Mouse (Mus musculus) megakaryocyte progenitor cell, adult 5-6 weeks (primary cell): ENCODE measurements around the gene Kctd13. TPM values are rescaled to one million over a fixed set of nuclear protein-coding genes. Genes with fewer than 3 reads are reported as not detected.
"Not testable (repeated sequence)": the region's sequence is repeated elsewhere in the genome, so short reads cannot be mapped to it uniquely, and the experiment has no call there.

ENCODE experiments used
- ATAC-seq: replicated peaks from 2 replicates; pipeline ENCODE4 v1.8.0; 2016; ENCODE audit warnings: mild to moderate bottlenecking, moderate TSS enrichment, inconsistent platforms; ENCODE audit not compliant: poor library complexity
- total RNA-seq, 2 experiments: library from RNA; stranded (forward) in 1 of 2; stranded (reverse) in 1 of 2; fragments of 157-497, 149-512 nt in 1 of 2; fragments of 200-1000 nt in 1 of 2; gene quantifications; 2 replicates each; pipeline versions ENCODE4 v1.2.3 to v1.2.4; 2015 to 2017

The Kctd13 gene
- 6.6 and 11.5 TPM in 2 replicates for total RNA-seq (2015)
- 8.9 and 13.2 TPM in 2 replicates for total RNA-seq (2017)

DNA sequence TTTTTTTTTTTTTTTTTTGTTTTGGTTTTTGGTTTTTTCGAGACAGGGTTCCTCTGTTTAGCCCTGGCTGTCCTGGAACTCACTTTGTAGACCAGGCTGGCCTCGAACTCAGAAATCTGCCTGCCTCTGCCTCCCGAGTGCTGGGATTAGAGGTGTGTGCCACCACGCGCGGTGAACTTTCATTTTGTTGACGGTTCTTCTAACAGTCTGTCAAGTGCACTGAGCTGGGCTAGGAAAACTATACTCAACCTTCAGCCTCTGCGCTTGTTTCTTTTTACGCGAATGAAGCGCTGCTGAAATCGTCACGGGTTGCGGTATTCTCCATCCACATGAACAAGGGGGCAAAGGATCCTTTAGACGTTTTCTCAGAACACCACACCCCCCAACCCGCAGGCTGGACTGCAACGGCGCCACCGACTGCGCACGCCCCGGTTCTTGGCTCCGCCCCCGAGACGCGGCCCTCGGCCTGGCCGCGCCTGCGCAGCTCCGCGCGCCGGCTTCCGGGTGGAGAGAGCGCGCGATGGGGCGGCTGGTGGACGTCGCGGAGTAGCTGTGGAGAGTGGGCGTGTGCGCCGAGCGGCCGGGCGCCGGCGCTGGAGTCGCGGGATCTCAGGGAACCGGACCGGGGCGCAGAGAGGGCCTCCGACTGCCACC, at the start of gene Kctd13:
Gene Kctd13, plus strand, starts transcription at position 496 of the 654 bp plus-strand sequence.
- peak; percentile 79 for ATAC-seq

DNA sequence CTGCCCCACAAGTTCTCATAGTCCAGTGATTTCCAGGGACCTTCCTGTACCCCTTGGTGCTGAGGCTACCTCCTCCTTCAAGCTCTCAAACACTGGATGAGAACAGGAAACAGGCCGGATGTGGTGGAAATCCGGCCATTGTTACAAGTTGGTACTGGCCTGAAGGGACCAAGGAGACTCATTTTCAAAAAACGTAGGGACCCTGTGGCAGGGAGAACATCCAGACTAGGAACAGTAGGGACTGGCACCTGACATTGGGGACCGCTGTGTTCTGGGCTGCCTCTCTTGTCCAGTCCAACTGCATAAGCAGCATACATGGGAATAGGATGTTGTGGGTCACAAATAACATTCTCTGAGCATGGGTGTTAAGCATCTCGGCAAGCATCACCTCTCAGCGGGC, 47.6 kb upstream of the Kctd13 start:
- no peak for ATAC-seq

DNA sequence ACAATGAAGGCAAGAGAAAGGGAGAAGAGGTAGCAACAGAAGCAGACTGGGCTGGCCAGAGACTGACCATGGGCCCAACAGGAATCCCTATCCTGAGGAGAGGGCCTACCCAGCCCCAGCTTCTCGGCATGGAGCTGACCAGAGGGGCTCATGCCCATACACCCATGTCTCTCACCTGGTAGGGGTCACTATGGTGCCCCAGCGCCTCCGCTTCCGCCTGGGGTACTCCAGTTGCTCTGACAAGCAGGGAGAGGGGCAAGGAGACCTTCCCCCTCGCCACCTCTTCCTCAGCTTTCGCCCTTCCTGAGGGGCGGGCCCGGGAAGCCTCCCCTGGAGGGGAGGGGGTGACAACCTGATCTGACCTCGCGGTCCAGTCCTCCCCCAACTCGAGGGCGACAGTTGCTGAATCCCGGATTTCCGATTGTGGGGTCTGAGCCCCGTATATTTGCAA, 44.9 kb upstream of the Kctd13 start:
- ATAC-seq: no peak

DNA sequence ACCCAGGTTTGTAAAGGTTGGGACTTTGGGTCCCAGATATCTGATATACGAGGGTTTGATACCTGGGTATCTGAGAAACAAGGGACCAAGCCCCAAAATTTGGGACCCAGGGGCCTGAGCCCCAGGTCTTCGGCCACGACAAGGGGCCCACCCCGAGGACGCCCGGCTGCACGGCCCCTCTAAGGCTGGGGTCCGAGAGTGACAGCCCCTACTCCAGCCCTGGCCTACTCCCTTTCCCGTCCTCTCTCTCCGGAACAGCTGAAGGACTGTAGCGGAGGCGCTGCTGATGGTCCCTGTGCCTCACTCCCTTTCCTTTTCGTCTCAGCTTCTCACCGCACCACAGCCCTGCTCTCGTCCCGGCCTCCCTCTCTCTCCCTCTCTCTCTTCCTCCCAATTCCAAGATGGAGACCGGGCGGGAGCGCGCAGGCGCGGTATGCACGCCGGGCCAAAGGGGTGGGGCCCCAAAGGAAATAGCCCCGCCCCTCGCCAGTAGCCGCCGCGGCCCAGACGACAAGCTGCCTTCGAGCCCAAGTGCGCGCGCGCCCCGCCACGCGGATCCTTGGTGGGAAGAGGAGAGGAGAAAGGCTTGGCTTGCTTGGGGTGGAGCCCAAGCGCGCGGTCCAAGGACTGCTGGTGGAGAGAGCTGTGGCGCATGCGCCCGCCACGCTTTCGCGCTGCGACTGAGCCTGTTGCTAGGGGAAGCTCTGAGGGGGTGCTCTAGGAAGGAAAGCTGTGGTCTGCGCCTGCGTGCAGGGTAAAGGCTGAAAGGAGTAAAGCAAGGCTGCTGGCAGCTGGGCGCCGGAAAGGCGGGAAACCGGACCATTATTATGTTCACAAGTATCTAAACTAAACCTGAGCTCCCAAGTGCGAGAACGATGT, 44.2 kb upstream of the Kctd13 start, which contains the start of gene Taok2:
Gene Taok2, minus strand, starts transcription at position 418 of the 879 bp plus-strand sequence.
- ATAC-seq: peak; percentile 94

DNA sequence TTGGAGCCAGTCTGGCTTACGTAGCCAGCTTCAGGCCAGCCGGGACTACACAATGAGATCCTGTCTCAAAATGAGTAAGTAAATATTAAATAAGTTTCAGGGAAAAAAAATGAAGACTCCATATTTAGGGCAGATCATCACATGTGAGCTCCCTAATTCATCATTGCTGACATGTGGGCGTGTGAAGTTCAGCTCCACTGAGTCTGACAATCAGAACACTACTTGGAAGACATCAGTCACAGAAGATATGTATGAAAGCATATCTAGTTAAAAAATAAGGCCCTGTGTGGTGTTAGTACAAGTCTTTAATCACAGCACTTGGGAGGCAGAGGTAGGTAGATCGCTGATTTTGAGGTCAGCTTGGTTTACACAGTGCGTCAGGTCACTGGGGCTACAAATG, 41.4 kb upstream of the Kctd13 start:
- no peak for ATAC-seq

DNA sequence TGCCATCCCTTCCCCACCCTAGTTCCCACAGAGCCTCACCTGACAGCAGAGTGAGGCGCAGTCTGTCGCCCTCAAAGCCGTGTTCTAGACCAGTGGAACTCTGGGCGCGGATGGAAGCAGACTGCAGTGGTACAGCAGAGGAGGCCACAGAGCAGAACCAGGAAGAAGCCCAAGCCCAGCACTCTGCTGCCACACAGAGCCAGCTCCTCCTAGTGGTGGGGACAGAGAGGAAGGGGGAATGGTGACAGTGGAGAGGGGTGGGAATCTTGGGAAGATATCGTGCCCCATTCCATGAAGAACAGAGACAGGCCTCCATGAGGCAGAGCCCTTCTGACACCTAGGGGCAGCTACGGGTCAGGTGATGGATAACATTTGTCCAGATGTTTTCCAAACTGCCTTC, 39.8 kb upstream of the Kctd13 start:
- no peak for ATAC-seq

DNA sequence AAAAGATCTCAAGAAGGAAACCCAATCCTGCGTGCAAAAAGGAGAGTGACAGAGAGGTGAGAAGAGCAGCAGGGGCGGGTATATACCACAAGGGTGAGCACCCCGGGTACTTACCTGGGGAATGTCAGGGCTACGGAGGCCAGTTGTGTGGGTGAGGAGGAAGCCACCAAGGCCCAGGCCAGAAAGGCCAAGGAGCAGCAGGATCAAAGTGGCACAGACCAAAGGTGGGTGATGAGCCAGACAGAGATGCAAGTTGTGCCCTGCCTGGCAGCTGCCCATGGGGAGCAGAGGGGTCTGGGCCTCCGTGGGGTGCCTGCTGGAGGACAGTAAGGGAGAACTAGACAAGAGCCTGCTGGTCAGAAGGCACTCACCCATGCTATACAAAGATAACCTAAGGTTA, 31.8 kb upstream of the Kctd13 start:
- ATAC-seq: peak; percentile 25

DNA sequence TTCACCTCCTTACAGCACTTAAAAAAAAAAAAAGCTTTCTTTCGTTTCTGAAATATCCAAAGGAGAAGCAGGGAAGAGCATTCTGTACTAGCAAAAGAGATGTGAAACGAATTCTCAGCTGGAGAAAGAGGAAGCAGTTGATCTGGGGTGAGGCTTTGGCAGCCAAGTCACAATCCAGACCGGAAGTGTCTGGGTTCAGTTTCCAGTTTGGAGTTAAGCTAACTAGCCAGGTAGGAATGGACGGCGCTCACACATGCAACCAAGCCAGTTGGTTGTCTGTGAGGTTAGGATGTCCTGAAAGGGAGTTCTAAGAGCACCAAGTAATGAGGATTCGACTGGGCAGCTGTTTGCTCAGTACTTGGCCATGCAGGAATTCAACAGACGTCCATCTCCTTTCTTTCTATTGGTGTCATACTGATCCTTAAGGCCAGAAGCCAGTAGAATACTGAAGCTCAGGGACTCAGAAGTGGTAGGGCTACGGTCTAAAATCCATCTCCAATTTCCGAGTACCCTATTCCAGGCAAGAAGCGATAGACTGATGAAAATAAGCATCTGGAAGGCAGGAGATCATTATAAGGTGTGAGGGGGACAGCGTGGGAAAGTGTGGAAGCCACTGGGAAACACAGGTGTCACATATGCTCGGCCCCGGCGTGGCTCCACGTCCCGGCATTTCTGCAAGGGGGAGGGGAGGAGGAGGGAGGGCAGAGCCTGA, 31.1 kb upstream of the Kctd13 start:
- ATAC-seq: peak; percentile 71

DNA sequence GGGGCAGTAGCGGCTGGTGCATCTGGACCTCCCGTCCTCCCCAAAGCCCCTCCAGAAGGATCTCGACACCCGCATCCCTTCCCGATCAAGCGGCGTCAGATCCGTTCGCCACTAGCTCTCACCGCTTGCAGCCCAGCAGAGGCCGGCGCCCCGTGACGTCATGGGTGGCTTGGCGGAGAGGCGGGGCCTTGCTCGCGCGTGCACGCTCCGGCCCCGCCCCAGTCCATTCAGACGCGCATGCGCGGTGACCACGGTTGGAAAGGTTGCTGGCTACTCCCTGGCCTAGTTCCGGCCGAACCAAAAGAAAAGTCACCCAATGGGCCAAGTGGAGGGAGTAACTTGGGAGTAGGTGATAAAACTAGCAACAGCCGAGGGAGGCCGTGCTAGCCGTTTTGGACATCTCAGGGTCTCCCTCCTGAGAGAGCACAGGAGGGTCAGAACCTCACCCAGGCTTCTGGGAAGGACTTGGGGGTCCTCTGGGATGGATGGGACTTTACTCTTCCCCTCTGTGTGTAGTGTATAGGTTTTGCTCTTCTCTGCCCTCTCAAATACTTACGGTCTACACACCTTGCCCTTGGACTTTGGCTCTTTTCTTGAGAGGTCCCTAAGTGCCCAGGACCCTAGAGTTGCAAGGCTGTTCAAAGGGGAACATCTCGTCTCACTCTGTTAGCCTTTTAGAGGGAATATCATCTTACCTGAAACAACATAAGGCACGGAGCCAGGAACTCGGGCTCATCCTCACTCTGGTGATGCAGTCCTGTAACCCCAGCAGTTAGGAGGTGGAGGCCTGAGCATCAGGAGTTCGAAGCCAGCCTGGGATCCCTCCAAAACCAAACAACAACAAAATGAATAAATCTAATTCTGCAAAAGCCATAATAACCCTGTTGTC, 30.3 kb upstream of the Kctd13 start:
- peak; percentile 89 for ATAC-seq

DNA sequence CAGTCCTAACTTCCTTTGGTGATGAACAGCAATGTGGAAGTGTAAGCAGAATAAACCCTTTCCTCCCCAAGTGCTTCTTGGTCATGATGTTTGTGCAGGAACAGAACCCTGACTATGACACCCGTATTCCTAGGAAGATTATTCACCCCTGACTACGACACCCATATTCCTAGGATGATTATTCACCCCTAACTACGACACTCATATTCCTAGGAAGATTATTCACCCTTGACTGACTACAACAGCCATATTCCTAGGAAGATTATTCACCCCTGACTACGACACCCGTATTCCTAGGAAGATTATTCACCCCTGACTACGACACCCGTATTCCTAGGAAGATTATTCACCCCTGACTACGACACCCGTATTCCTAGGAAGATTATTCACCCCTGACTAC, 28.9 kb upstream of the Kctd13 start:
- ATAC-seq: not testable (repeated sequence)

DNA sequence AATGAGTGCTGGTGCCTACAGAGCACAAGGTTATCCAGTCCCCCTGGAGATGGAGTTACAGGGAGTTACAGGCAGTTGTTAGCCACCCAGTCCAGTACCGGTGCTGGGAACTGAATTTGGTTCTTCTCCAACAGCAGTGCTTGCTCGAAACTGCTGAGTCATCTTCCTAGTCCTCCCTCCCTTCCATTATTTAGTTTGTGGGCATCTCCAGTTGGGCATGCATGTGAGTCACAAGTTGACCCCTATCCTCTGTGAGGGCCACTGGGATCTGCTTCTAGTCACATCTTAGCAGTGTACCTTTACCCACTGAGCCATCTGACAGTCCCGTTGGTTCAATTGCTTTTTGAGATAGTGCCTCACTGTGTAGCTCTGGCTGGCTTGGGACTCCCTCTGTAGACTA, 23.1 kb upstream of the Kctd13 start:
- peak; percentile 37; the same call in 1 of the 2 replicates for ATAC-seq

DNA sequence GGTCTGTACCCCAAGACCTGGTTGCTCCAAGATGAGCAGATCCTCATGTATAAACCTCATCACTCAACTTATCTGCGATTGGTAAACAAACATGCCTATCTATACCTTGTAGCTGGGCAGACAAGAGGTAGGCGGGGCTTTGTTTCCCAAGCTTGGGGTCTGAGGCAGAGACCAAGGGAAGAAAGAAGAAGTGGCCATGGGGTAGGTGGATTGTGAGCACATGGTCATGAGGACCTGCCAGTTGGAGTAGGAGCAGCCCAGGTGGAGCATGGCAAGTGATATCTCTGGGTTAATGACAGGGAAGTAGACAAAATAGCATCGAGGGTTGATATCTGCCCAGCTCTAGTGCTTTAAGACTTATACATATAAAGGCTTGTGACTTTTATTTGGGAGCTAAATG, 13.8 kb upstream of the Kctd13 start:
- ATAC-seq: peak; percentile 52; the same call in 1 of the 2 replicates

DNA sequence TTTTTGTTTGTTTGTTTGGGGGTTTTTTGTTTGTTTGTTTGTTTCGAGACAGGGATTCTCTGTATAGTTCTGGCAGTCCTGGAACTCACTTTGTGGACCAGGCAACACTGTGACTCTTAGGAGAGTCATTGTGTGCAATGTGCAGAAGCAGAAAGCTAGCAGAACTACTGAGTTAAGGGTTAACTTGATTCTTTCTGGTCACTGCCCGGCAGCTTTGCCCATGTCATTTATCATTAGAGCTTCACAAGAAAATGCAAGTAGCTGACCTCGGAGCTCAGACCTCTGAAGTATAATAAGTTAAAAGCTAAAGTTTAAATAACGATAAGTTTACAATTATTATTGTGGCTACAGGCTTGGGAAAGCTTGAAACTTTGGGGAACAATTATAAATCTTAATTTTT, 10.3 kb upstream of the Kctd13 start:
- not testable (repeated sequence) for ATAC-seq

DNA sequence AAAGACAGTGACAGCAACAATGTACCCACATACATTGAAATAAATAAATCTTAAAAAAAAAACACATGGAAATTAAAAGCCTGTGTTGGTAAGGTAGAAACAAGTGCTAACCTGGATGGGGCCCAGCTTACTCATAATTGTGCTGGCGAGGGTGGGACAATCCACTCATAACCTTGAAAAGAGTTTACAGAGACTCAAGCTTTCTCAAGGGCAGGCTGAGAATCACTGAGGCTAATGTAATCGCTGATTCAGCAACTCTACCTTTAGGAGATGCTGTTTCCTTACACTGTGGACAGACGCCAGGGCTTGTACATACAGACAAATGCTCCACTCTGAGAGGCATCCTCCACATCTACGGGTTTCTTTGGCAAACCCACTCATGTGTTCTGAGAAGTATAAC, 8.7 kb upstream of the Kctd13 start:
- ATAC-seq: no peak

DNA sequence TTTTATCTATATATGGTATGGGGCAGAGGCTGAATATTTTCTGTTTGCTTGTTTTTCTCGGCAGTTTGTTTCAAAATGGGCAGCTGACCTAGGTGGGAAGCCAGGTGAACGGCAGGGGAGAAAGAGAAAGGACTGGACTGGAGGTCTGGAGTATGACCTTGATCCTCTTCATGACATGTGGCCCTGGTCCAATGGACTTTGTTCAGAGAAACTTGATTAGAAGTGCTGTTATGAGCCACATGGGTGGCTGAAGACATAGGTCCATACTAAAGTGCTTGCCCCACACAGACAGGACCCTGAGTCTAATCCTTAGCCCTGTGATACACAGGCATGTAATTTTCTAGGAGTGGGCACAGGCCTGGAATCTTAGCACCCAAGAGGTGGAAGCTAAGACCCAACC, 7.1 kb upstream of the Kctd13 start:
- no peak for ATAC-seq

DNA sequence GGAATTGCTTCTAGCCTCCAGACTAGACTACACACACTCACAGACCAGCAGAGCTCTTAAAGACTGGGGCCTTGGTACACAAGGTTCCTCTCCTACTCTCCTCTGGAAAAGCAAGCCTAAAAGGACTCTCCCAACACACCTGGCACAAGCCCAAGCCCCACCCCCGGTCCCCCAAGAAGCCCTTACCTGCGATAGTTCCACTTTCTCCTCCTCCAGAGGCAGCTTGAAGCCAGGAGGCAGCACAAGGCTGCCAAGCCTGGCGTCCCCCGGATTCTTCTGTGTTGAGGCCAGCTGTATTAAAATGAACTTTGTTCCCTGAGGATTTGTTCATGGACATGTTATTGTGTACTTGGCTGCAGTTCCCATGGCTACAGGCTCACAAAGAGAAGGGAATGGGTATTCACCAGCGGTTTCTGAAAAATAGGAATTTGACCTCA, 6.0 kb upstream of the Kctd13 start, which contains the start of gene Tmem219:
Gene Tmem219, minus strand, starts transcription at position 294 of the 437 bp plus-strand sequence.
- no peak for ATAC-seq

DNA sequence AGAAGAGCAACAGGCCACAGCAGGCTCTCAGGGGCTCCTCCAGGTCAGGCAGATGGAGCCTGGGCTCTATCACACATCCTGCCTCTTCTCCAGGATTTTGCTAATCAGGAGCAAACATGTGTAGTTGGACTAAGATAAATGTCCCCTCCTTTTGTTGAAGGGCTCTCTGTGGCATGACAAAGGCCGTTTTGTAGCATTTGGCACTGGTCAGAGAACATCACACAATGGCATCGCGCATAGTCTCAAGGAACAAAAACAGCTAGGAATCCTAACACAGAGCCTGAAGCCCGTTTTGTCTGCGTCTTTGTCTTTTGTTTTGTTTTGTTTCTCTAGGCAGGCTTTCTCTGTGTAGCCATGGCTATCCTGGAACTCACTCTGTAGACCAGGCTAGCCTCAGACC, 4.7 kb upstream of the Kctd13 start:
- ATAC-seq: no peak

DNA sequence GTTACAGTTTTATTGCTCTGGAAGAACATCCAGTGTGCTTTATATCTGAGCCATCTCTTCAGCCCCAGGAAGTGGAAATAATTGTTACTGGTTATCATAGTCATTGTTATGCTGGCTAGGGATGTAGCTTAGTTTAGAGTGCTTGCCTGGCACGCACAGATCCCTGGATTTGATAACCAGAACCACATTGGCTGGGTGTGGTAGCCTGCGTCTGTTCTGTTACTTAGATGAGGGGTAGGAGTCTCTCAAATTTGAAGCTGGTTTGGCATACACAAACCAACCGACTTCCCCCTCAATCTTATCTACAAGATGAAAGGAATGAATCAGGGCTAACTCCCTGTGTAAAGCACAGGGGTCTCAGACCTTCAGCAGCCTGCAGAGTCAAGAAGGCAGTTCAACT, 2.4 kb upstream of the Kctd13 start:
- peak; percentile 61 for ATAC-seq

DNA sequence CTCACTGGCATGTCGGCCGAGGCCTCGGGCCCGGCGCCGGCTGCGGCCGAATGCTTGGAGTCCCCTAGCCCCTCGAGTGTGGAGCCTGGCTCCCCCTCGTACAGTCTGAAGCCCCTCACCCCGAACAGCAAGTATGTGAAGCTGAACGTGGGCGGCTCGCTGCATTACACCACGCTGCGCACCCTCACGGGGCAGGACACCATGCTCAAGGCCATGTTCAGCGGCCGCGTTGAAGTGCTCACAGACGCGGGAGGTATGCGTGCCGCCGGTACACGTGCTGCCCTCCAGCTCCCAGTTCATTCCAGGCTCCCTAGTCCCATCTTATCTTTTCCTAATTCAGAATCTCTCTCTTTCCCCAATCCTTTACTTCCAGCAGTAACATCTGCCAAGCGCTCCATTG, 367 bp downstream of the Kctd13 start:
- ATAC-seq: no peak

DNA sequence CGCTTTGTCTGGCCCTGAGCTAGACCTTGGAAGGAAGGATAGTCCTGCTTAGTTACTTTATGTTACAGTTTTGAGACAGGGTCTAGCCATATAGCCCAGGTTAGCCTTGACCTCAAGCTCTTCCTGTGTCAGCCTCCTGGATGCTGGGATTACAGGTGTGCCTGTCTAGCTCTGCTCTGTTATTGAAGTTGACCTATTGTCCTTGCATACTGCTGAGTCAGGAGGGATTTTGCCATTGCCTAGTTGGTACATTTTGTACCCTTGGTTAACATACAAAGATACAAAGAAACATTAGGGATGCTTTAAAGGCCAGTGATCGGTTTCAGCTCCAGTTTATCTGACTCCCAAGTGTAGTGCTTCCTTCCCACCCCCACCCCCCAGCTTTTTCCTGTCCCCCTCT, 4.0 kb downstream of the Kctd13 start:
- ATAC-seq: no peak
